Mouse (Mus musculus): ENCODE results near the gene a.
"Not testable (repeated sequence)": the region's sequence is repeated elsewhere in the genome, so short reads cannot be mapped to it uniquely, and the experiment has no call there.

The a gene

GRCm38 (mm10) chr2:154836537-154836936 lies 45.3 kb downstream of the a start:
- no peak for DNase-seq (ENCODE audit: low read depth)

GRCm38 (mm10) chr2:154848086-154848485 lies 56.9 kb downstream of the a start:
- no peak for DNase-seq (ENCODE audit: low read depth)

GRCm38 (mm10) chr2:154855383-154855782 lies 64.2 kb downstream of the a start:
- DNase-seq (ENCODE audit: low read depth) = peak; percentile 39

- no peak for DNase-seq (ENCODE audit: low read depth)
Measured at GRCm38 (mm10) chr2:154863672-154864071, 72.5 kb downstream of the a start.

GRCm38 (mm10) chr2:154865696-154866095 lies 74.5 kb downstream of the a start:
- DNase-seq (ENCODE audit: low read depth) = no peak

- DNase-seq (ENCODE audit: low read depth) = no peak
Measured at GRCm38 (mm10) chr2:154868106-154868505, 76.9 kb downstream of the a start.

GRCm38 (mm10) chr2:154869954-154870641 lies 78.9 kb downstream of the a start:
- DNase-seq (ENCODE audit: low read depth) = no peak

GRCm38 (mm10) chr2:154876621-154877020 lies 85.4 kb downstream of the a start:
- no peak for DNase-seq (ENCODE audit: low read depth)

- DNase-seq (ENCODE audit: low read depth) = no peak
Measured at GRCm38 (mm10) chr2:154891585-154891984, 100.4 kb downstream of the a start.

- DNase-seq (ENCODE audit: low read depth) = peak; percentile 96
Measured at GRCm38 (mm10) chr2:154892201-154893044, 101.2 kb downstream of the a start, which contains the start of gene Eif2s2. Eif2s2 (minus strand) TSS chr2:154892935.

- DNase-seq (ENCODE audit: low read depth) = no peak
Measured at GRCm38 (mm10) chr2:154893045-154893385, 101.8 kb downstream of the a start.

GRCm38 (mm10) chr2:154893548-154893947 lies 102.3 kb downstream of the a start:
- DNase-seq (ENCODE audit: low read depth) = no peak

GRCm38 (mm10) chr2:154899004-154899403 lies 107.8 kb downstream of the a start:
- DNase-seq (ENCODE audit: low read depth) = not testable (repeated sequence)

GRCm38 (mm10) chr2:154899412-154899811 lies 108.2 kb downstream of the a start:
- not testable (repeated sequence) for DNase-seq (ENCODE audit: low read depth)

- DNase-seq (ENCODE audit: low read depth) = no peak
Measured at GRCm38 (mm10) chr2:154902111-154902510, 110.9 kb downstream of the a start.

- DNase-seq (ENCODE audit: low read depth) = no peak
Measured at GRCm38 (mm10) chr2:154905796-154906195, 114.6 kb downstream of the a start.

GRCm38 (mm10) chr2:154908223-154908622 lies 117.0 kb downstream of the a start:
- not testable (repeated sequence) for DNase-seq (ENCODE audit: low read depth)

- DNase-seq (ENCODE audit: low read depth) = no peak
Measured at GRCm38 (mm10) chr2:154909789-154910188, 118.6 kb downstream of the a start.

GRCm38 (mm10) chr2:154915922-154916541 lies 124.8 kb downstream of the a start:
- no peak for DNase-seq (ENCODE audit: low read depth)

- DNase-seq (ENCODE audit: low read depth) = peak; percentile 27
Measured at GRCm38 (mm10) chr2:154916547-154916946, 125.3 kb downstream of the a start.

GRCm38 (mm10) chr2:154917866-154918641 lies 126.9 kb downstream of the a start:
- no peak for DNase-seq (ENCODE audit: low read depth)

GRCm38 (mm10) chr2:154920896-154921295 lies 129.7 kb downstream of the a start:
- no peak for DNase-seq (ENCODE audit: low read depth)
